Mouse (Mus musculus): ENCODE measurements around the gene Fpr2.

DNA sequence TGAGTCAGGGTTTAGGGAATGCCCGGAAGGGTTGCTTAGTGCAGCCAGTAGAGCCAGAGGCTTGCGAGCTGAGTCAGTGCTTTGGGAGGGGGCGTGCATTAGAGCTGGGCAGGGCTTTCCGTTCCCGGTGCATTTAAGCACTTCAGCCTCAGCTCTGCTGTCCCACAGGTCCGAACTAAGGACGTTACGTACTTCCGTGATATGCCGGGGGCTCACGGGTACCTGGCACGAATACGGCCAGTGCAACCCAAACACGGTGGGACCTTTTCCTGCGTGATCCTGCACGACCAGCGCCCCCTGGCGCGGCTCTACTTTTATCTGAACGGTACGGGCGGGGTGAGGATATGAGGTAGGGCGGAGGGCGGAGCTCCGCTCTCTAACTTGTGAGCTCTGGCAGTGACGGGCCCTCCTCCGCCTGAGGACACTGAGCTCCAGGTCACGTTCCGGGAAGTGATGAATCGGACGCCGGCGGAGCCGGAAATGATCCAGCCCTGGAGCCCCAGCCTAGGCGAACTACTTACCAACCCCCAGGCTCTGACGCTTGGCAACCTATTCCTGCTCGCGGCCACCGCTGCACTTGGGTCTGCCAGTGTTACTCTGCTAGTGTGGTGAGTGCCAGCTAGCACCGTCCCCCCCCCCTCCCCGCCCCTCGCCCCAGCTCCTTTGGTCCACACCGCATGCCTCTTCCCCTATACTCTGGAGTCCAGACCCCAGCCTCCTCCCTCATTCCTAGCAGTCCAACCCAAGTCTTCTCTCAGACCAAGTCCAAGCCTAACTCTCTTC is 49.5 kb upstream of the Fpr2 start:
- TF ChIP-seq CTCF (IDR thresholded peaks at IDR 0.05; ENCODE audit: low read depth, low read length) (peak; percentile 83), POLR2A (IDR thresholded peaks at IDR 0.05; ENCODE audit: extremely low read depth, insufficient read depth, low read length) (peak; percentile 27; the same call in 1 of the 2 replicates)
